Mouse (Mus musculus): ENCODE measurements at regions not wholly inside any gene's neighbourhood (a gene's known extent, or its start where the extent isn't known, plus 50 kb on each side); places are given as distances from the start of the nearest gene placed in this dataset.

- TF ChIP-seq POLR2A (IDR thresholded peaks at IDR 0.05; ENCODE audit: low read depth, low read length) (no peak), CTCF (IDR thresholded peaks at IDR 0.05; ENCODE audit: extremely low read depth, insufficient read depth, insufficient read length, insufficient replicate concordance) (no peak)
- Histone ChIP-seq H3K36me3 (ENCODE audit: control insufficient read depth, insufficient read depth, low read length) (no peaks in the 10 kb centered on the region), H3K4me1 (ENCODE audit: control insufficient read depth, insufficient read depth, insufficient read length) (no peaks in the 10 kb centered on the region), H3K27me3 (ENCODE audit: control insufficient read depth, insufficient read depth, low read length) (no peaks in the 10 kb centered on the region), H3K4me3 (ENCODE audit: extremely low read depth, insufficient read depth, insufficient read length) (no peak overlapping the region), H3K27ac (ENCODE audit: insufficient read depth, low read length) (no peak overlapping the region)
- WGBS = 84% methylated on average over 8 of the region's 8 CpGs
- no peak for DNase-seq (ENCODE audit: low read depth in 1 of 2, low spot score in 2 of 2)
Observed at GRCm38 (mm10) chr13:90473041-90473825, 383.8 kb upstream of the Xrcc4 start.

- H3K4me3 ChIP-seq (ENCODE audit: extremely low read depth, insufficient read depth, insufficient read length) = no peak overlapping the region
- DNase-seq (ENCODE audit: low read depth in 1 of 2, low spot score in 2 of 2) = no peak
- no peaks in the 10 kb centered on the region for H3K36me3 ChIP-seq (ENCODE audit: control insufficient read depth, insufficient read depth, low read length)
- 87% methylated on average over 5 of the region's 5 CpGs for WGBS
- no peaks in the 10 kb centered on the region for H3K4me1 ChIP-seq (ENCODE audit: control insufficient read depth, insufficient read depth, insufficient read length)
- H3K27me3 ChIP-seq (ENCODE audit: control insufficient read depth, insufficient read depth, low read length) = no peaks in the 10 kb centered on the region
- no peak overlapping the region for H3K27ac ChIP-seq (ENCODE audit: insufficient read depth, low read length)
- TF ChIP-seq POLR2A (IDR thresholded peaks at IDR 0.05; ENCODE audit: low read depth, low read length) (no peak), CTCF (IDR thresholded peaks at IDR 0.05; ENCODE audit: extremely low read depth, insufficient read depth, insufficient read length, insufficient replicate concordance) (no peak)
Observed at GRCm38 (mm10) chr13:90466096-90466495, 376.7 kb upstream of the Xrcc4 start.

- Histone ChIP-seq H3K27ac (ENCODE audit: insufficient read depth, low read length) (no peak overlapping the region), H3K36me3 (ENCODE audit: control insufficient read depth, insufficient read depth, low read length) (no peaks in the 10 kb centered on the region), H3K4me1 (ENCODE audit: control insufficient read depth, insufficient read depth, insufficient read length) (no peaks in the 10 kb centered on the region), H3K4me3 (ENCODE audit: extremely low read depth, insufficient read depth, insufficient read length) (no peak overlapping the region), H3K27me3 (ENCODE audit: control insufficient read depth, insufficient read depth, low read length) (no peaks in the 10 kb centered on the region)
- WGBS = 80% methylated on average over 2 of the region's 2 CpGs
- no peak for TF ChIP-seq POLR2A (IDR thresholded peaks at IDR 0.05; ENCODE audit: low read depth, low read length)
- TF ChIP-seq CTCF (IDR thresholded peaks at IDR 0.05; ENCODE audit: extremely low read depth, insufficient read depth, insufficient read length, insufficient replicate concordance) = no peak
- no peak for DNase-seq (ENCODE audit: low read depth in 1 of 2, low spot score in 2 of 2)
Observed at GRCm38 (mm10) chr13:90464051-90464450, 374.6 kb upstream of the Xrcc4 start.

DNA sequence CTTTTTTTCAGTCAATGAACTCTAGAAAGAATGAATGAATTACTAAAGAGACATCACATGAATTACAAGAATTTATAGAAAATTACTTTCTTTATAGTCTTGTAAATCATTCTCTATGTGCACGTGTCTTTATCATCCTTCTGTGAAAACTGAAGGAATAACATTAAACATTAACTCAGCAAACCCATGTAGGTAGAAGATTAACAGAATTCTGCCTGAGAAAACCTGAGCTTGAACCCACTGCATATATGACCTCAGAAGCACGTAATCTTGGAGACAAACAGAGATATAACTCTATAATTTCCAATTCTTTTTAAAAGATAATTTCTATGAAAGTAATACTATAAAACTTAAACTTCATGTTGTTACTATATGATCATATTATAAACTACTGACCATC, 374.0 kb upstream of the Xrcc4 start:
- H3K27me3 ChIP-seq (ENCODE audit: control insufficient read depth, insufficient read depth, low read length) = no peaks in the 10 kb centered on the region
- 71% methylated on average over 2 of the region's 2 CpGs for WGBS
- H3K4me1 ChIP-seq (ENCODE audit: control insufficient read depth, insufficient read depth, insufficient read length) = no peaks in the 10 kb centered on the region
- no peak for DNase-seq (ENCODE audit: low read depth in 1 of 2, low spot score in 2 of 2)
- H3K4me3 ChIP-seq (ENCODE audit: extremely low read depth, insufficient read depth, insufficient read length) = no peak overlapping the region
- no peak overlapping the region for H3K27ac ChIP-seq (ENCODE audit: insufficient read depth, low read length)
- TF ChIP-seq POLR2A (IDR thresholded peaks at IDR 0.05; ENCODE audit: low read depth, low read length) (no peak), CTCF (IDR thresholded peaks at IDR 0.05; ENCODE audit: extremely low read depth, insufficient read depth, insufficient read length, insufficient replicate concordance) (no peak)
- H3K36me3 ChIP-seq (ENCODE audit: control insufficient read depth, insufficient read depth, low read length) = no peaks in the 10 kb centered on the region

GRCm38 (mm10) chr13:90454631-90455030, 365.2 kb upstream of the Xrcc4 start:
- H3K27ac ChIP-seq (ENCODE audit: insufficient read depth, low read length) = no peak overlapping the region
- no peak overlapping the region for H3K4me3 ChIP-seq (ENCODE audit: extremely low read depth, insufficient read depth, insufficient read length)
- TF ChIP-seq CTCF (IDR thresholded peaks at IDR 0.05; ENCODE audit: extremely low read depth, insufficient read depth, insufficient read length, insufficient replicate concordance) (no peak), POLR2A (IDR thresholded peaks at IDR 0.05; ENCODE audit: low read depth, low read length) (no peak)
- H3K27me3 ChIP-seq (ENCODE audit: control insufficient read depth, insufficient read depth, low read length) = no peaks in the 10 kb centered on the region
- no peak for DNase-seq (ENCODE audit: low read depth in 1 of 2, low spot score in 2 of 2)
- no peaks in the 10 kb centered on the region for H3K4me1 ChIP-seq (ENCODE audit: control insufficient read depth, insufficient read depth, insufficient read length)
- H3K36me3 ChIP-seq (ENCODE audit: control insufficient read depth, insufficient read depth, low read length) = no peaks in the 10 kb centered on the region

DNA sequence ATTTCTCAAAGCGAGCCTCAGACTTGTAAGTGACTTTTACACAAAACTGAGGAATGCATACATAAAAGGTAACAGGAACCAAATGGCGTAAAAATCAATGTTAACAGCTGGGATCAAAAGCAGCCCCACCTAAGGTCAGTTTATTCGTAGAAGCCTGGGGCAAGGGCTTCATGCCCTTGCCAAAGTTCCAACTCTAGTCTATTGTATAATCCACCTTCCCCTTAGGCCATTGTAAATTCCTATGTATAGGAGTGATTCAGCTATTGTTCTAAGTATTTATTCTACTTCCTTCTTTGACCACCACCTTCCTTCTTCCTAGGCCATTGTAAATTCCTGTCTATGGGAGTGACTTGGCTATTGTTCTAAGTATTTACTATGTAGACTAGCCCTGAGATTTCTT, 337.5 kb upstream of the Xrcc4 start:
- 82% methylated on average over 3 of the region's 3 CpGs for WGBS

GRCm38 (mm10) chr13:90425379-90425778, 336.0 kb upstream of the Xrcc4 start:
- no peak for DNase-seq (ENCODE audit: low read depth in 1 of 2, low spot score in 2 of 2)
- no peak overlapping the region for H3K4me3 ChIP-seq (ENCODE audit: extremely low read depth, insufficient read depth, insufficient read length)
- no peaks in the 10 kb centered on the region for H3K4me1 ChIP-seq (ENCODE audit: control insufficient read depth, insufficient read depth, insufficient read length)
- H3K36me3 ChIP-seq (ENCODE audit: control insufficient read depth, insufficient read depth, low read length) = no peaks in the 10 kb centered on the region
- H3K27ac ChIP-seq (ENCODE audit: insufficient read depth, low read length) = no peak overlapping the region
- WGBS = 69% methylated on average over 1 of the region's 1 CpGs
- TF ChIP-seq POLR2A (IDR thresholded peaks at IDR 0.05; ENCODE audit: low read depth, low read length) = no peak
- TF ChIP-seq CTCF (IDR thresholded peaks at IDR 0.05; ENCODE audit: extremely low read depth, insufficient read depth, insufficient read length, insufficient replicate concordance) = no peak
- no peaks in the 10 kb centered on the region for H3K27me3 ChIP-seq (ENCODE audit: control insufficient read depth, insufficient read depth, low read length)

More for the DNA sequence above, 337.5 kb upstream of the Xrcc4 start:
- H3K4me1 ChIP-seq (ENCODE audit: control insufficient read depth, insufficient read depth, insufficient read length) = no peaks in the 10 kb centered on the region
- H3K36me3 ChIP-seq (ENCODE audit: control insufficient read depth, insufficient read depth, low read length) = no peaks in the 10 kb centered on the region
- TF ChIP-seq POLR2A (IDR thresholded peaks at IDR 0.05; ENCODE audit: low read depth, low read length) = no peak
- TF ChIP-seq CTCF (IDR thresholded peaks at IDR 0.05; ENCODE audit: extremely low read depth, insufficient read depth, insufficient read length, insufficient replicate concordance) = no peak
- H3K4me3 ChIP-seq (ENCODE audit: extremely low read depth, insufficient read depth, insufficient read length) = no peak overlapping the region
- H3K27me3 ChIP-seq (ENCODE audit: control insufficient read depth, insufficient read depth, low read length) = no peaks in the 10 kb centered on the region
- no peak for DNase-seq (ENCODE audit: low read depth in 1 of 2, low spot score in 2 of 2)
- H3K27ac ChIP-seq (ENCODE audit: insufficient read depth, low read length) = no peak overlapping the region
